Mouse (Mus musculus) Patski (cell line): Measurements from ENCODE around the gene Arhgef25. TPM values are rescaled to one million over a fixed set of nuclear protein-coding genes. Genes with fewer than 3 reads are reported as not detected.
A peak's percentile ranks its signal among the peaks of the same experiment; 100 is the strongest.
"Not testable (repeated sequence)": the region's sequence is repeated elsewhere in the genome, so short reads cannot be mapped to it uniquely, and the experiment has no call there.

ENCODE experiments used
- ATAC-seq: fragments of 100-300 bp; one replicate; pipeline ENCODE4 v1.8.0; 2021
- CTCF ChIA-PET: fragments of 350-600 bp; sonication (Branson Sonifier 250); formaldehyde crosslinking; loops from one replicate; lab custom pipeline; 2022; ENCODE audit warnings: inconsistent platforms; lab: Charles Lee
- POLR2A ChIA-PET: fragments of 350-600 bp; sonication (Branson Sonifier 250); formaldehyde crosslinking; loops from one replicate; lab custom pipeline; 2022; ENCODE audit warnings: antibody characterized with exemption, inconsistent platforms; lab: Charles Lee
- DNase-seq: peaks from one replicate; pipeline ENCODE4 v3.0.0-alpha.2; 2011; ENCODE audit warnings: low read depth, low spot score
- H3K27me3 ChIP-seq: fragments of 371-371 bp; one replicate; pipeline ENCODE4 v1.5.1; 2021
- CTCF ChIP-seq: fragments of 100-300 bp; IDR thresholded peaks from one replicate; pipeline ENCODE4 v1.5.1; 2021
- in situ Hi-C: fragments of 300-500 bp; cut with MboI; formaldehyde crosslinking; loops from 3 replicates; pipeline ENCODE4 v1.11.1; 2018; ENCODE audit warnings: low pct_unique_long_range_greater_than_20kb, mixed read lengths
- polyA plus RNA-seq: library from polyadenylated mRNA; unstranded; gene quantifications from one replicate; pipeline ENCODE4 v1.2.3, GENCODE M21; 2021

The Arhgef25 gene
- polyA plus RNA-seq, 1 experiment from 2014 or later = 106 TPM

DNA sequence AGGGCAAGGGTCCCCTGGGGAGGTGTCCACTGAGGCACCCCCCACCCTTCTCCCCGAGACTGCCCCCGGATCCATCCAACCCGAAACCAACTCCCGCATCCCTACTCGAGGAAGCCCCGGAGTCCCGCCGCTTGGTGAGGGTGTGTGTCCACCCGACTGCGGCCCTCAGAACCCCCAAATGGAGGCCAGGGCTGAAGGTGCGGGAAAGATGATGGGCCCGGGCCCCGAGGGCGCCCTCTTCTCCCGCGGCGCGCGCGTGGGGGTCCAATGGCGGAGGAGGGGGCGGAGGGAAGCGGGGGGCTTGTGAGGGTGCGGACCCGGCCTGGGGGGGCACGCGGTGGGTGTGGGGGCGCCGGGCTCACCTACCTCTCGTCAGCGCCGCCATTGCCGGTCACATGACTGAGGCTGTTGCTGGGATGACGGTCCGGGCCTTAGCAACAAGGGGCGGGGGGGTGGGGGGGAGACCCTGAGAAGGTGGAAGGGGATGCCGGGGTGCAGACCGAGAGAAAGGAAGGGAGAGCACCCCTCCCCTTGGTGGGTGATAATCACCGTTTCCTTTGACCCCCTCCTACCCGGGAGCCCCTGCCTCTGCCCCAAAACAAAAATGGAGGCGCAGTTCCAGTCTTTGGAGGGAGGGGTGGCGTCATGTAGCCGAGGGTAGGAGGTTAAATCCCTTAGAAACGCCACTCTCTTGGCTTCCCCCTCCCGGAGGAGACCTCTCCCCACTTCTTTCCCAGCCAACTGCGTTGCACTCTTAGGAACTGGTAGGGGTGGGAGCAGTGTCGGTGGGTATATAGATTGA, 5.6 kb upstream of the Arhgef25 start, which contains the start of gene Dtx3:
Gene Dtx3, minus strand, starts transcription at position 401 of the 802 bp plus-strand sequence.
- DNase-seq (no peak), ATAC-seq (no peak)
- no peak for TF ChIP-seq CTCF
- in situ Hi-C loops = no loop called here
- no peaks in the 10 kb centered on the region for H3K27me3 ChIP-seq
- POLR2A ChIA-PET = interaction anchor here (1.9 kb wide), 1 partner anchor 8 kb away, joined by 6 read pairs; no protein-coding TSS in a partner anchor
- CTCF ChIA-PET = interaction anchor here (1.1 kb wide), 1 partner anchor 15 kb away, joined by 4 read pairs; no protein-coding TSS in a partner anchor

DNA sequence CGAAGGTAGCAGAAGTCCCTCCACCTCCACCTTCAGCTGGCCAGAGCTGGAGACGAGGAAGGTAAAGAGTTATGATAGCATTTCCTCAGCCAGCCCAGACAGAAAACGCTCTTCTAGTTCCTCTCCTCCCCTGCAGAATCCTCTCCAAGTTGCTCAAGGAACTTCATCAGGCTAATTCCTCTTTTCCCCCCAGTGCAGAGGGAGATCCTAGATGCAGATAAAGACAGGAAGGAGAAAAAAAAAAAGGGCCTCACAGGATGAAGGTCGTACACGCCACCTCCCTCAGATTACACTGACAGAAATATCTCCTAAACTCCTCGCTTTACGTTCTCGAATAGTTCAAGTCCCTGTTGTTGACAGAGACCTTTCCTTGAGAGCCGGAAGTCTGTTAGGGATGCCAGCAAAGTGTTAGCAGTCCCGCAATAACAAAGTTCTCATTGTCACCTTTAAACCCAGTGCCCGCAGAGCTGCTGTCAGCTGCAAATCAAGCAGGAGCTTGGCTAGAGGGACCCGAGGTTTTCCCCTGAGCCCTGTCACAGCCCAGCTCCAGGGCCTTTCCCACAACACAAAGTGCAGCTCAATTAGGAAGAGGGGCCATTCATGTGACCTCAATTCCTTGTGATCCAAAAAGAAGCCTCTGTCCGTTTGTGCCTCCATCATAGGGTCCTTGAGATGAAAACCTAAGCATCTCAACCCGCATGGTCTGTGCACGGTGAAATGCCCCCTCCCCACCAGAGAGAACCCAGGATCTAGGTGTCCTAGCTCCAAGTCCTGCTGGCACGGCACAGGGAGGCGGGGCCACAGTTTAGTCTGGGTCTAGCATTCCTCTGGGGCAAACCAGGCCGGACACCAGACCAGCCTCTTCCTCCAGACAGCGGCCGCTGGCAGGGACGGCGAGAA, 4.8 kb upstream of the Arhgef25 start:
- CTCF ChIA-PET = interaction anchor here (1.3 kb wide), 1 partner anchor 85 kb away, joined by 3 read pairs; no protein-coding TSS in a partner anchor
- DNase-seq = no peak
- POLR2A ChIA-PET = interaction anchor here (0.9 kb wide), 1 partner anchor 20 kb away, joined by 3 read pairs; no protein-coding TSS in a partner anchor
- no peaks in the 10 kb centered on the region for H3K27me3 ChIP-seq
- in situ Hi-C loops = no loop called here
- no peak for ATAC-seq
- no peak for TF ChIP-seq CTCF

DNA sequence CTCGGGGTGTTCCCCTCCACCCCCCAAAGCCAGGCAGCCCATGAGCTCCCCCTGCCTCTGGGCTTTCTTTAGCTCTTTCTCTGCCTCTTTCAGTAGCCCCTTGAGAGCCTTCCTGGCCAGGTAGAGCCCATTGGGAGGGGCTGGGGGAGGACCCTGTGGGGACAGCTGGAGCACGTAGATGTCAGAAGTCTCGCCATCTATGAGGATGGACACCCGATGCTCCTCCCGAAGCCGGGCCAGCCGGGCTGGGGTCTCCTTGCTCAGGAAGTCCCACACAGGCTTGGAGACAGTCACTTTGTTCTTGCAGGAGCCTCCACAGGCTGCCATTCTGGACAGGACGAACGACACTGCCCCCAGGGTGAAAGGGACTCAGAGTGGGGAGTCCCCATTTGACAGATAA, 3.1 kb upstream of the Arhgef25 start:
- ATAC-seq (no peak), DNase-seq (no peak)
- H3K27me3 ChIP-seq = no peaks in the 10 kb centered on the region
- ChIA-PET CTCF (interaction anchor here (1.3 kb wide), 1 partner anchor 84 kb away, joined by 3 read pairs; no protein-coding TSS in a partner anchor), POLR2A (no interaction called here)
- TF ChIP-seq CTCF = no peak
- in situ Hi-C loops = no loop called here

DNA sequence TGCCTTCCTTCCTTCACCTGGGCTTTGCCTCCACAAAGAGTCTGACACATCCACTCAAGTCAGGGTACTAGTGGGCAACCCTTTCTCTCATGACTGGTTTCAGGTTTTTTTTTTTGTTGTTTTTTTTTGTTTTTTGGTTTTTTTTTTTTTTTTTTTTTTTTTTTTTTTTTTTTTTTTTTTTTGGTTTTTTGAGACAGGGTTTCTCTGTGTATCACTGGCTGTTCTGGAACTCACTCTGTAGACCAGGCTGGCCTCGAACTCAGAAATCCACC, 2.1 kb upstream of the Arhgef25 start:
- CTCF ChIA-PET, in situ Hi-C loops, H3K27me3 ChIP-seq, ATAC-seq, DNase-seq, POLR2A ChIA-PET: not testable (repeated sequence)

DNA sequence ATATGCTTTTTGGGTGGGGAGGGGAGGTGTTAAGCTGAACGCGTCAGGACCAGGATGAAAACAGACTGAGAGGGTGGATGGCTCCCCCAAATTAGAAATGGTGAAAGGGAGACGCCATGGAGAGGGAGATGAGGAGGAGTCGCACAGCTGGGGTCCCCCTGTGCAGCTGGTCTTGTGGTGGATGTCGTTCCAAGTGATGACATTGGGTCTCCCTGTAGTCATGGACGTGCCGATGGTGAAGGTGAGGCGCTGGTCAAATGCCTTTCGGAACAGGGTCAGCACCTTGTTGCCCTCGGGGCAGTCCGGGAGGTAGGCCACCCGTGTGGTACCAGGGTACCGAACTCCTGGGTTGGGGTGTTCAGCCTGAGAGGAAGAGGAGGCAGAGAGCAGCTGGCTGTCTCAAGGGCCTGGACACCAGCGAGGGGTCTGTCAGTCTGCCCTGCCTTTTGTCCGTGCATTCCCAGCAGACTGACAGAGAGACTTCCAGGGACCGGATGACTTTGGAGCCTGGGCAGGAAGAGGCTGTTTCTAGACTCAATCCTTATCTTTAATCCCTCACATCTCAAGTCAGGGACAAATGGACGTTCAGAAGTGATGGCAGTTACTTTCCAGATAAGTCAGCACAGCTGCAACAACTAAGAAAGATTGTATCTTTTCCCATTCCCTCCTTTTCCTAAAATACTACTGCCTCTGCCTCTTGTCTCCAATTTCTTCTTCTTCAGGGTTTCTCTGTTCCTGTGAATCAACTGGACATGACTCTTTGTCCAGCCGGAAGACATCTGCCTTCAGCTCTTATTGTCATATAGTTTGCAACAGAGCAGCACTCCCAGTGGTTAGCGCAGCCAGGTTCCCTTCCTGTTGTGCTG, 1.5 kb upstream of the Arhgef25 start:
- ChIA-PET POLR2A (no interaction called here), CTCF (interaction anchor here (1.0 to 1.4 kb wide), 2 partner anchors 13 to 20 kb away, joined by 3 read pairs; partner anchors contain the start of gene Pip4k2c)
- in situ Hi-C loops = no loop called here
- no peaks in the 10 kb centered on the region for H3K27me3 ChIP-seq
- no peak for DNase-seq
- ATAC-seq = no peak
- no peak for TF ChIP-seq CTCF

DNA sequence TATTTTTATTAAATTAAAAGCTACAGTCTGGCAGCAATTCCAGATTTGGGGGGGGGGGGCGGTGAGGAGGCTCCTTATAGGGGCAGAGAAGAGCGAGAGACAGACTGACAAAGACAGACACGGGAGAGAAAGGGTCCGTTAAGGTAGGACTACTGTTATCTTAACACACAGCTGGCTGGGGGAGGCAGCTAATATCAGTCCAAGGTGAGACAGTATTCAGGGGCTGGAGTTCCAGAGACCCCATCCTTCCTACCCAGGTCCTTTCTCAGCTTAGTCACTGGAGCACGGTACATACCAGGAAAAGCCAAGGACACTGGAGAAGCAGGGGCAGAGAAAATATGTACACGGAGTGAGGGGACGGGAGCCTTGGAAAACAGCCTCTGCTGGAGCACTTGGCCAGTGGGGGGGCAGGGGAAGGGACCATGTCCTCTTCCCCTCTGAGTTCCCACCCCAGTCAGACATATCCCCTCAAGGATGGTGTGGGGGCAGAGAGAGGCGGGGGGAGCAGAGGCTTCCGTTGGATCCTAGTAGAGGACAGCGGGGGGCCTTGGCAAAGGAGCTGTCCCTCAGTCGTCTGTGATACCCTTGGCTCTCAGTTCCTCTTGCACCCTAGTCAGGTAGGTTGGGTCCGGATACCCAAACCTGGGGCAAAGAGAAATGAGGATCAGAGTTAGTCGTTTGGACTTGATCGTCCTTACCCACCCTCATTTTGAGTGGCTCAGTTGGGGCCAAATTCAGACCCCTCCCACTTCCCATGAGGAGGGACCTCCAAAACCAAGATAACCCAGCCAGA, 711 bp upstream of the Arhgef25 start:
- ChIA-PET POLR2A (interaction anchor here (0.6 kb wide), 1 partner anchor 855 kb away, joined by 3 read pairs; no protein-coding TSS in a partner anchor), CTCF (interaction anchor here (1.0 to 1.4 kb wide), 2 partner anchors 12 to 21 kb away, joined by 3 read pairs; partner anchors contain the start of gene Pip4k2c)

DNA sequence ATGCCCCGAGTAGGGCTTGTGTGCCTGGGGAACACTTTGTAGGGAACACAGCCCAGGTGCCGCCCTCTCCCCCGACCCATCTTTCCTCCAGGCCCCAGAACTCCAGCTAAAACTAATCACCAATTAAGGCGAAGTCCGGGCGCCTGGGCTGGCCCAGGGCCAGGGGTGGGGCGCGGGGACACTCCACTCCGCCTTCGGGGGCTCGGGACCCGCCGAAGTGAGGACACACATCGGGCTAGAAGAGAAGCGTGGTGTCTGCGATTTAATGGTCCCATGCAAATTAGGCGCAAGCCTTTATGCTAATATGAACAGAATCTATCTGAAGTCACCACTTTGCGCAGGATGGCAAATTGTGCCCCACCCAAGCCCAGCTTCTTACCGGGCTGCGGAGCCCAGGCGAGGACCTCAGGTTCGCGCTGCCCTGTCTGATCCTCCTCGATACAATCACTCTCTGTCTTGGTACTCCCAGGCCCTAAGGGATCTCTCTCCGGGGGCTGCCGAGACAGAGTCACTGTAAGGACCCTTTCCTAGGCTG, 700 bp downstream of the Arhgef25 start:
- no peaks in the 10 kb centered on the region for H3K27me3 ChIP-seq
- POLR2A ChIA-PET = interaction anchor here (1.4 kb wide), 1 partner anchor 23 kb away, joined by 4 read pairs; no protein-coding TSS in a partner anchor
- in situ Hi-C loops = loop anchor here (5.0 kb wide), 1 partner anchor 33 kb away; no protein-coding TSS in a partner anchor
- no peak for DNase-seq
- ATAC-seq = no peak
- no peak for TF ChIP-seq CTCF
- CTCF ChIA-PET = interaction anchor here (1.7 kb wide), 1 partner anchor 18 kb away, joined by 4 read pairs; no protein-coding TSS in a partner anchor

More for the DNA sequence above, 711 bp upstream of the Arhgef25 start:
- DNase-seq (no peak), ATAC-seq (no peak)
- no peak for TF ChIP-seq CTCF
- in situ Hi-C loops = no loop called here
- H3K27me3 ChIP-seq = no peaks in the 10 kb centered on the region

DNA sequence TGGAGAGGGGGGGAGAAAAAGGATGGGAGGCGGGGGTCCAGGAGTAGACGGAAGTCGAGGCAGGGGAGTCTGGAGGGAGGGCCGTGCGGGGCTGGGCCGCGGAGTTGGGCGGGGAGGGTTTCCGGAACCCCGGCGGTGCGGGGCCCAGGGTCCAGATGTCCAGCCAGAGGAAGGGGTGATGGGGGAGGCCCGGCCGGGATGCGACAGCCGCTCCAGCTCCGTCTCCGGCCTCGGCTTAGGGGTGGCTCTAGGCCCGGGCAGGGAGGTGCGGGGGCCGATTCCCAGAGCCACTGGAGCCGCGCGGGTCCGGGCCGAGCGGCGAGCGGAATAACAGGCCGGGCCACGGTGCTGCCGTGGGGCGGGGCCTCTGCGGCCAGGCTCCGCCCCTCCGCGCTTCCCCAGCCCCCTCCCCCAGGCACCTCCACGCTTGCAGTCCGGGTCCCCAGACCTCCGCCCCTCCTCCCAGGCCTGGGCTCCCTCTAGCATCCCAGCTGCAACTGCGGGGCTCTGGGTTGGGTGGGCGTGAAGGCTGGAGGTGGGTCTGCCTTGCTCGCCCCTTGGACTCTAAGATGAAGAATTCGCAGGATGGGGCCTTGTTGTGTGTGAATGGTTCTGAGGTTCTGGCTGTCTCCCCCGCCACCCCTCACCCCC, 1.3 kb downstream of the Arhgef25 start:
- no peak for TF ChIP-seq CTCF
- H3K27me3 ChIP-seq = no peaks in the 10 kb centered on the region
- ChIA-PET CTCF (interaction anchor here (1.7 kb wide), 1 partner anchor 17 kb away, joined by 4 read pairs; no protein-coding TSS in a partner anchor), POLR2A (interaction anchor here (1.4 kb wide), 2 partner anchors 8 to 22 kb away, joined by 4 to 6 read pairs; no protein-coding TSS in a partner anchor)
- DNase-seq (no peak), ATAC-seq (peak; percentile 70)
- in situ Hi-C loops = loop anchor here (5.0 kb wide), 1 partner anchor 34 kb away; no protein-coding TSS in a partner anchor
